Mouse (Mus musculus) liver, embryonic 12.5 days (tissue): ENCODE measurements around the gene Drc3. TPM values are rescaled to one million over a fixed set of nuclear protein-coding genes. Genes with fewer than 3 reads are reported as not detected.

Source experiments
- ATAC-seq: fragments of 200-750 bp; cut with Nextera tagmentation; 2 replicates; pipeline ENCODE4 v1.8.0; 2017; ENCODE audit warnings: moderate number of reproducible peaks, mild to moderate bottlenecking, moderate library complexity
- H3K27ac ChIP-seq: fragments of 300-500 bp; sonication (generic); 2 replicates; pipeline ENCODE4 v1.5.1; 2016; ENCODE audit warnings: mild to moderate bottlenecking
- H3K27me3 ChIP-seq: fragments of 300-500 bp; sonication (generic); replicated peaks from 2 replicates; pipeline ENCODE4 v1.6.1; 2016; ENCODE audit warnings: mild to moderate bottlenecking, moderate library complexity
- H3K36me3 ChIP-seq: fragments of 300-500 bp; sonication (generic); 2 replicates; pipeline ENCODE4 v1.6.1; 2016; ENCODE audit warnings: mild to moderate bottlenecking, moderate library complexity
- H3K4me1 ChIP-seq: fragments of 300-500 bp; sonication (generic); 2 replicates; pipeline ENCODE4 v1.6.1; 2016
- H3K4me2 ChIP-seq: fragments of 300-500 bp; sonication (generic); 2 replicates; pipeline ENCODE4 v1.6.1; 2016; ENCODE audit warnings: mild to moderate bottlenecking, moderate library complexity
- H3K4me3 ChIP-seq: fragments of 300-500 bp; sonication (generic); 2 replicates; pipeline ENCODE4 v1.5.1; 2016; ENCODE audit warnings: mild to moderate bottlenecking, moderate library complexity
- H3K9ac ChIP-seq: fragments of 300-500 bp; sonication (generic); 2 replicates; pipeline ENCODE4 v1.6.1; 2016; ENCODE audit warnings: mild to moderate bottlenecking, moderate library complexity
- H3K9me3 ChIP-seq: fragments of 300-500 bp; sonication (generic); replicated peaks from 2 replicates; pipeline ENCODE4 v1.6.1; 2016; ENCODE audit warnings: mild to moderate bottlenecking, moderate library complexity
- WGBS: fragments of 180-500 bp; shearing (Covaris S2); methylation state at CpG from one replicate; pipeline ENCODE4 v1.1.7; 2016; ENCODE audit not compliant: insufficient replicate concordance; 5-methylcytosine and 5-hydroxymethylcytosine counted together
- polyA plus RNA-seq: library from polyadenylated mRNA; unstranded; fragments of >200 nt; fragmentation: Nextera tagmentation; extraction: Ambion mirVana; gene quantifications from 2 replicates; pipeline ENCODE4 v1.2.1, GENCODE M21; 2016

Drc3 gene
- polyA plus RNA-seq, 1 experiment from 2014 or later: 0.49 TPM

DNA sequence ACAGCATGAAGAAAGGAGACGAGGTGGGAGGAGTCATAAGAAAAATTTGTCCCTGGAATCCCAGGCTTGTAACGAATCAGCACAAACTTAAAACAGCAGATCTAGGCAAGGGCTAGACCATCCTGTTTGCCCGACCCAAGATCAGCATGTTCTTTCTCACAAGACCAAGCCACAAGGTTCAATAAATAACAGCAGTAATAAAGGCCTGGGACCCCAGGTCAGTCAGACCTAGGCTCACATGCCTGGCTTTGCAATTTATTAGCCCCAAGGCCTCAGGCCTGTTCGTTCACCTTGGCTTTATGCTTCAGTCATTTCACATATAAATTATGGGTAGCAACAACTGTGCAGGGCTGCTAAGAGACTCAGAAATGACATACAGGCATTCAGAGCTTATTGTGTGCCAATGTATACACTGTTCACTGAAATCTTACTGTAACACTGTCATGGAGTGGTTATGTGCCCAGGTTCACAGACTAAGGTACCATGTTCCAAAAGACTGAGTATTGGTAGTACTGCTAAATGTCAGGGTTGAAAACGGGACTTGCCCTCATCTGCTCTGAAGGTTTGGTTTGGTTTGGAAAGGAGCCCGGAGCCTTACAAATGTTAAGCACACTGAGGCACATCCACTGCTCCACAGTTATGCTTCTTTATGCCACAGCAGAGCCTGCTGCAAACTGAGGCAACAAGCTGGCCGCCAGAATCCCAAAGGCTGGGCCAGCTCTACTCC is 35.6 kb upstream of the Drc3 start:
- Histone ChIP-seq H3K4me2 (no peak overlapping the region), H3K36me3 (no peaks in the 10 kb centered on the region), H3K9me3 (no peaks in the 10 kb centered on the region), H3K4me3 (no peak overlapping the region), H3K9ac (no peak overlapping the region), H3K27me3 (no peaks in the 10 kb centered on the region), H3K4me1 (peaks cover 35% of the 10 kb centered on the region), H3K27ac (peak overlapping the region; percentile 70; the same call in 1 of the 2 replicates)
- ATAC-seq: no peak
- WGBS: 68% methylated on average over 7 of the region's 7 CpGs

DNA sequence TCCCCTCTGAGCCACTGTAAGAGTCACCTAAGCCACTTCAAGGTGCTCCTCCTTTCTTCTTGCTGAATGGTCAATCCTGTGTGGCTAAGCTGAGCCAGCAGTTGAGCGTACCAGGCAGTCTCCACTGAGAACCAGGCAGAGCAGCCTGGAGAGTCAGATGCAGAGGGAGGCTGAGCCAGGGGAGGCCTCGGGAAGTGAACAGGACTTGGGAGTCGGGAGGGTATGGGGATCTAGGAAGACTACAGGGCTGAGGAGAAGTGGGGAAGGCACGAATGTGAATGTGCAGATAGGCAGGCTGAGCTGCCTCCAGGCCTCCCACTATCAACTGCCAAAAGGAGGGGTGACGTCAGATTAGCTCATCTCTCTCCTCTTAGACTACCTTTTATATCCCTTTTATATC is 34.4 kb upstream of the Drc3 start:
- Histone ChIP-seq H3K36me3 (no peaks in the 10 kb centered on the region), H3K9ac (peak overlapping the region; percentile 56), H3K4me1 (peaks cover 34% of the 10 kb centered on the region), H3K27me3 (no peaks in the 10 kb centered on the region), H3K27ac (peak overlapping the region; percentile 70), H3K4me3 (no peak overlapping the region), H3K4me2 (peak overlapping the region; percentile 52), H3K9me3 (no peaks in the 10 kb centered on the region)
- peak; percentile 89 for ATAC-seq
- 44% methylated on average over 5 of the region's 5 CpGs for WGBS

DNA sequence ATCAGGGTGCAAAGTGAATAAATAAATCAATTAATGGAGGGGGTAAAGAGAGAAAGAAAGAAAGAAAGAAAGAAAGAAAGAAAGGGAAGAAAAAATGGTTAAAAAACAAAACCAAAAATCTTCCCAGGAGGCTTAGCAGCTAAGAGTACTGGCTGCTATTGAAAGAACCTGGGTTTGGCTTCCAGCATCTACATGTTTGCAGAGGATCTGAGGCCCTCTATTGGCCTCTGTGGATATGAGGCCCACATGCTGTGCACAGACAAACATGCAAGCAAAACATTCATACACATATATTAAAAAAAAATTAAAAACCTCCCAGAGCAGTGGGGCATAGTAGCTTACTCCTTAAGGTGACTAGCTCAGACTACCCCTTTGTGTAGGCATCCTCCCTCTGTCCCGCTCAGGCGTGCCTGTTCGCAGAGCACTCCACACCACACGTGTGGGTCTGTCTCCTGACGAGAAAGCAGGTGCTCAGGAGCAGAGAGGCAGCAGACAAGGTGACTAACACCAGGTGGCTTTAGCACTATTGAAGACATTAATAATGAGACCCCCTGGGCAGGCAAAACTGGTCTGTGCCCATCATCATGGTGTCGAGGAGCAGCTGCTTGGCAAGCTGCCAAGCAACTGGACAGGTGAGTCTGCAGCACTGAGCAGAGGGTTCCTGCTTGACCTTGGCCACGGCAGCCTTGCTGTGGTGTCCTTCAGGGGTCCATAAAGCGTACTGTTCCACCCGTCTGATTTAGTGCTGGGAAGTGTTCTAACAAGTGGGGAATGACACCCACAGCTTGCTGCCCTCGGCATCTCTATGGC is 33.7 kb upstream of the Drc3 start:
- ATAC-seq: 0 out of 2 replicates have a peak, but pooled peaks have one; percentile 47
- H3K9ac ChIP-seq: no peak overlapping the region

GRCm38 (mm10) chr11:60320426-60321037 is 32.6 kb upstream of the Drc3 start:
- WGBS: 49% methylated on average over 8 of the region's 8 CpGs
- H3K36me3 ChIP-seq: no peaks in the 10 kb centered on the region
- H3K4me2 ChIP-seq: no peak overlapping the region
- H3K4me1 ChIP-seq: peaks cover 34% of the 10 kb centered on the region
- H3K9me3 ChIP-seq: no peaks in the 10 kb centered on the region
- no peaks in the 10 kb centered on the region for H3K27me3 ChIP-seq
- H3K4me3 ChIP-seq: no peak overlapping the region
- no peak for ATAC-seq
- H3K9ac ChIP-seq: no peak overlapping the region
- no peak overlapping the region for H3K27ac ChIP-seq

More for the DNA sequence above, 33.7 kb upstream of the Drc3 start:
- peaks cover 34% of the 10 kb centered on the region for H3K4me1 ChIP-seq
- no peaks in the 10 kb centered on the region for H3K27me3 ChIP-seq
- H3K4me2 ChIP-seq: peak overlapping the region; percentile 52; the same call in 1 of the 2 replicates
- H3K36me3 ChIP-seq: no peaks in the 10 kb centered on the region
- H3K27ac ChIP-seq: peak overlapping the region; percentile 2; the same call in 1 of the 2 replicates
- WGBS: 81% methylated on average over 10 of the region's 10 CpGs
- no peak overlapping the region for H3K4me3 ChIP-seq
- no peaks in the 10 kb centered on the region for H3K9me3 ChIP-seq

- Histone ChIP-seq H3K27me3 (no peaks in the 10 kb centered on the region), H3K36me3 (no peaks in the 10 kb centered on the region), H3K4me2 (no peak overlapping the region), H3K4me1 (peaks cover 34% of the 10 kb centered on the region), H3K27ac (no peak overlapping the region), H3K4me3 (no peak overlapping the region), H3K9me3 (no peaks in the 10 kb centered on the region), H3K9ac (no peak overlapping the region)
- WGBS: 70% methylated on average over 2 of the region's 2 CpGs
- no peak for ATAC-seq
Observed at GRCm38 (mm10) chr11:60321438-60321837, 31.7 kb upstream of the Drc3 start.

- Histone ChIP-seq H3K36me3 (no peaks in the 10 kb centered on the region), H3K9ac (no peak overlapping the region), H3K4me1 (peaks cover 23% of the 10 kb centered on the region), H3K4me3 (no peak overlapping the region), H3K4me2 (no peak overlapping the region), H3K27me3 (no peaks in the 10 kb centered on the region), H3K9me3 (no peaks in the 10 kb centered on the region), H3K27ac (no peak overlapping the region)
- no peak for ATAC-seq
Observed at GRCm38 (mm10) chr11:60323731-60324130, 29.4 kb upstream of the Drc3 start.

- no peak overlapping the region for H3K9ac ChIP-seq
- 83% methylated on average over 4 of the region's 4 CpGs for WGBS
- H3K4me3 ChIP-seq: no peak overlapping the region
- H3K27ac ChIP-seq: no peak overlapping the region
- H3K36me3 ChIP-seq: no peaks in the 10 kb centered on the region
- H3K9me3 ChIP-seq: no peaks in the 10 kb centered on the region
- no peaks in the 10 kb centered on the region for H3K4me1 ChIP-seq
- ATAC-seq: no peak
- H3K27me3 ChIP-seq: no peaks in the 10 kb centered on the region
- H3K4me2 ChIP-seq: no peak overlapping the region
Observed at GRCm38 (mm10) chr11:60330551-60330950, 22.6 kb upstream of the Drc3 start.

DNA sequence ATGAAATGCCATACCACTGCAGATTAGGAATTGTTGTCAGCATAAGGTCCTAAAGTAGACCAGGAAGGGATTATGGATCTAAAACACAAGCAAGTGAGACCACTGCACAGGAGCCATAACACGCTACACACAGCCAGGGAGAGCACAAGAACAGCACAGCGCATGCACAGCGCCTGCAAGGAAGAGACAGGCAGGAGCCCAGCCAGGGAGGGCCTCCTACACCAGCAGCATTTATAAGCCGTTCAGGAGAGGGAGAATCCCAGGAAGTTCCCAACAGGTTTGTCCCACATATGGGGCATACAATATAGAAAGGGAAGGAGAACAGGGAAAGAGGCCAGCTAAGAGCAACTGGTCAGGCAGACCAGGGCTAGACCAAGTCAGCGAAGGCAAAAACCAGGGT is 19.7 kb upstream of the Drc3 start:
- Histone ChIP-seq H3K36me3 (0 out of 2 replicates have a peak, but pooled peaks cover 3% of the 10 kb centered on the region), H3K9ac (no peak overlapping the region), H3K4me3 (no peak overlapping the region), H3K9me3 (no peaks in the 10 kb centered on the region), H3K27ac (0 out of 2 replicates have a peak overlapping the region, but pooled peaks have one; percentile 22), H3K4me1 (peaks cover 5% of the 10 kb centered on the region; the same call in 1 of the 2 replicates), H3K4me2 (no peak overlapping the region), H3K27me3 (no peaks in the 10 kb centered on the region)
- ATAC-seq: no peak
- WGBS: 83% methylated on average over 5 of the region's 5 CpGs

- no peaks in the 10 kb centered on the region for H3K27me3 ChIP-seq
- WGBS: 82% methylated on average over 3 of the region's 3 CpGs
Observed at GRCm38 (mm10) chr11:60334124-60334523, 19.0 kb upstream of the Drc3 start.

GRCm38 (mm10) chr11:60335771-60336170 is 17.4 kb upstream of the Drc3 start:
- Histone ChIP-seq H3K4me2 (no peak overlapping the region), H3K4me3 (no peak overlapping the region), H3K27ac (no peak overlapping the region), H3K9ac (no peak overlapping the region), H3K27me3 (no peaks in the 10 kb centered on the region), H3K4me1 (peaks cover 5% of the 10 kb centered on the region; the same call in 1 of the 2 replicates), H3K36me3 (0 out of 2 replicates have a peak, but pooled peaks cover 3% of the 10 kb centered on the region), H3K9me3 (no peaks in the 10 kb centered on the region)
- 74% methylated on average over 2 of the region's 2 CpGs for WGBS
- no peak for ATAC-seq

More at GRCm38 (mm10) chr11:60334124-60334523, 19.0 kb upstream of the Drc3 start:
- Histone ChIP-seq H3K9me3 (no peaks in the 10 kb centered on the region), H3K4me2 (no peak overlapping the region), H3K4me3 (no peak overlapping the region), H3K36me3 (0 out of 2 replicates have a peak, but pooled peaks cover 3% of the 10 kb centered on the region), H3K4me1 (peaks cover 5% of the 10 kb centered on the region; the same call in 1 of the 2 replicates), H3K27ac (no peak overlapping the region), H3K9ac (no peak overlapping the region)
- ATAC-seq: no peak

- Histone ChIP-seq H3K36me3 (peaks cover 4% of the 10 kb centered on the region; the same call in 1 of the 2 replicates), H3K4me1 (peaks cover 5% of the 10 kb centered on the region; the same call in 1 of the 2 replicates), H3K27me3 (no peaks in the 10 kb centered on the region), H3K27ac (no peak overlapping the region), H3K4me3 (no peak overlapping the region), H3K9me3 (no peaks in the 10 kb centered on the region), H3K4me2 (no peak overlapping the region), H3K9ac (no peak overlapping the region)
- no peak for ATAC-seq
- 73% methylated on average over 4 of the region's 4 CpGs for WGBS
Observed at GRCm38 (mm10) chr11:60338291-60338690, 14.8 kb upstream of the Drc3 start.
